Mouse (Mus musculus) G1E (cell line): ENCODE data around the gene Pex13.

Experiments
- CTCF ChIP-seq: IDR thresholded peaks from 2 replicates; pipeline ENCODE4 v1.5.1; 2012; ENCODE audit warnings: low read depth, low read length, inconsistent platforms, mixed read lengths
- GATA1 ChIP-seq: IDR thresholded peaks from 2 replicates; pipeline ENCODE4 v1.6.1; 2012; ENCODE audit warnings: borderline replicate concordance, low read length, inconsistent platforms, mixed read lengths

DNA sequence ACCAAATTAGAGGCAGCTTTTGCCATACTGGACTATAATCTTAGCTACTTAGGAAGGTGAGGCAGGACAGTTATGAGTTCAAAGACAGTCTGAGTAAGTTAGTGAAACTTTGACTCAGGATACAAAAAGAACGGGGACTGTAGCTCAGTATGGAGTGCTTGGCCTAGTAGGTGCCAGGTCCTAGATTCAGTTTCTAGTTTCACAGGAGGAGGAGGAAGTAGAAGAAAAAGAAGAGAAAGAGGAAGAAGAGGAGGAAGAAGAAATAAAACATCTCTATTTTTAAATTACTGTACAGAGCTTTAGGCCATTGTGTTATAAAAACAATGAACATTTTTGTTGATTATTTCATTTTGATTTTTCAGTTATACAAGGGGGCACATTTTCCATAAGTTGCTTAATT is 22.3 kb upstream of the Pex13 start:
- TF ChIP-seq CTCF (no peak), GATA1 (no peak)
